Mouse (Mus musculus) intestine, embryonic 15.5 days (tissue): ENCODE data around the gene Ucma. TPM values are rescaled to one million over a fixed set of nuclear protein-coding genes. Genes with fewer than 3 reads are reported as not detected.
A peak's percentile ranks its signal among the peaks of the same experiment; 100 is the strongest.

Experiments used
- ATAC-seq: fragments of 200-750 bp; cut with Nextera tagmentation; 2 replicates; pipeline ENCODE4 v1.8.0; 2017; ENCODE audit warnings: moderate TSS enrichment, moderate library complexity
- H3K27ac ChIP-seq: fragments of 300-500 bp; sonication (generic); 2 replicates; pipeline ENCODE4 v1.5.1; 2015; ENCODE audit warnings: mild to moderate bottlenecking, inconsistent platforms
- H3K27me3 ChIP-seq: fragments of 300-500 bp; sonication (generic); replicated peaks from 2 replicates; pipeline ENCODE4 v1.6.1; 2015; ENCODE audit warnings: inconsistent platforms
- H3K36me3 ChIP-seq: fragments of 300-500 bp; sonication (generic); 2 replicates; pipeline ENCODE4 v1.6.1; 2015; ENCODE audit warnings: inconsistent platforms
- H3K4me1 ChIP-seq: fragments of 300-500 bp; sonication (generic); replicated peaks from 2 replicates; pipeline ENCODE4 v1.6.1; 2015; ENCODE audit warnings: inconsistent platforms
- H3K4me2 ChIP-seq: fragments of 300-500 bp; sonication (generic); replicated peaks from 2 replicates; pipeline ENCODE4 v1.6.1; 2015; ENCODE audit warnings: mild to moderate bottlenecking, inconsistent platforms
- H3K4me3 ChIP-seq: fragments of 300-500 bp; sonication (generic); replicated peaks from 2 replicates; pipeline ENCODE4 v1.5.1; 2015; ENCODE audit warnings: inconsistent platforms
- H3K9ac ChIP-seq: fragments of 300-500 bp; sonication (generic); 2 replicates; pipeline ENCODE4 v1.6.1; 2015; ENCODE audit warnings: inconsistent platforms
- H3K9me3 ChIP-seq: fragments of 300-500 bp; sonication (generic); 2 replicates; pipeline ENCODE4 v1.6.1; 2016; ENCODE audit warnings: inconsistent platforms
- WGBS: fragments of 180-500 bp; shearing (Covaris S2); methylation state at CpG from one replicate; pipeline ENCODE4 v1.1.7; 2015; 5-methylcytosine and 5-hydroxymethylcytosine counted together
- polyA plus RNA-seq: library from polyadenylated mRNA; unstranded; fragments of >200 nt; fragmentation: Nextera tagmentation; extraction: Ambion mirVana; gene quantifications from 2 replicates; pipeline ENCODE4 v1.2.1, GENCODE M21; 2015

Gene Ucma
- polyA plus RNA-seq, 1 experiment from 2014 or later, result not detected

DNA sequence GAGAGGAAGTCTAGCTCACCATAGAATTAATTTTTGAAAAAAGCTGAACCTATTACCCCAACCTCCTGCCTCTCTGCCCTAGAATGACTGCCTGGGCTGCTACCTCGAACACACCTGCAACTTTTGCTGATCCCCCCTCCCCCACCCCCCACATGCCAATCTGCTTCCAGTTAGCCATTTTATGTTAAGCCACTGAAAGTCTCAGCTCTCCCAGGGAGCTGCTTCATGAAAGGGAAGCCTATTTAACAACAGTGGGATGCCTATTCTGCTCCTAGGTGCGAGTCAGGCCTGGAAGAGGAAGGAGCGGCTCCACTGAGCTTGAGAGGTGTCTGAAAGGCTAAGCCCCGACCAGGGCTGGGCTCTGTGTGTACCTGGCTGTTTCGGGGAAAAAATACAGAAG, 8.1 kb downstream of the Ucma start:
- no peak for ATAC-seq

DNA sequence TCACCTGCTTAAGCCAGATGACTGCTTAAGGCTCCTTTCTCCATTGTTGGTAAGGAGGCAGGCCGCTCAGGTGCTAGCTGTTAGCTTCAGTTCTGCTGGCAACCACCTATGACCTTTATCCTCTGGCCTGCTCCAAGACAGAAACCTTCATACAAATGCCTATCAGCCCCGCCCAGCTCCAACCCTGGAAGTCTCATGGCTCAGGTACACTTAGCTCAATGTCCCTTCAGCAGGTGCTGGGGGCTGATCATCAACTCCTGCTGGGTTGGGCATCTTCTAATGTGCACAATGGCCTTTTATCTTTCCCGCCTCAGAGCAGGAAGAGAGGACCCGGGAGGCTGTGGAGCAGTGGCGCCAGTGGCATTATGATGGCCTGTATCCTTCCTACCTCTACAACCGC, 9.1 kb downstream of the Ucma start:
- WGBS, result 78% methylated on average over 6 of the region's 6 CpGs
- H3K9me3 ChIP-seq, result no peaks in the 10 kb centered on the region
- no peak overlapping the region for H3K4me2 ChIP-seq
- H3K4me1 ChIP-seq, result no peaks in the 10 kb centered on the region
- H3K9ac ChIP-seq, result no peak overlapping the region
- no peak overlapping the region for H3K27ac ChIP-seq
- no peak overlapping the region for H3K4me3 ChIP-seq
- no peaks in the 10 kb centered on the region for H3K36me3 ChIP-seq
- H3K27me3 ChIP-seq, result no peaks in the 10 kb centered on the region
- ATAC-seq, result peak; percentile 93

More for the DNA sequence above, 8.1 kb downstream of the Ucma start:
- no peak overlapping the region for H3K9ac ChIP-seq
- H3K27ac ChIP-seq, result no peak overlapping the region
- 34% methylated on average over 5 of the region's 5 CpGs for WGBS
- H3K4me1 ChIP-seq, result no peaks in the 10 kb centered on the region
- H3K27me3 ChIP-seq, result no peaks in the 10 kb centered on the region
- H3K9me3 ChIP-seq, result no peaks in the 10 kb centered on the region
- no peak overlapping the region for H3K4me3 ChIP-seq
- no peaks in the 10 kb centered on the region for H3K36me3 ChIP-seq
- no peak overlapping the region for H3K4me2 ChIP-seq

DNA sequence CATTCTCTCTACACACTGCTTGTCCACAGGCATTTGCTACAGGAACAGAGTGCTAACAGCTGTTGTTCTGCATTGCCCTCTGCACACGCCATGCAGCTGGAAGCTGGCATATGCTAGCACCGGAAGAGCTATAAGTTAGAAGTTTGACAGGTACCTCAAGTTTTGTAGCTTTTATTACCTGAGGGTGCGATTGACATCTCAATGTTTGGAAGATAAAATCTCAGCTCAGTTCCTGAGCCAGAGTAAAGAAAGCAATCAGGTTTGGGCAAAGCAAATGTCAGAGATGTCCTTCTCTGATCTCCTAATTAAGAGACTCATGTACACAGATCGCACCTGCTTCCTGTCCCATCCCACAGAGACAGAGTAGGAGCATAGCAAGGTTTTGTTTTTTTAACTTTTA, 10.9 kb downstream of the Ucma start:
- WGBS, result 71% methylated on average over 4 of the region's 4 CpGs
- H3K27me3 ChIP-seq, result no peaks in the 10 kb centered on the region
- H3K9ac ChIP-seq, result no peak overlapping the region
- no peak overlapping the region for H3K4me3 ChIP-seq
- H3K27ac ChIP-seq, result no peak overlapping the region
- H3K4me1 ChIP-seq, result no peaks in the 10 kb centered on the region
- ATAC-seq, result no peak
- no peak overlapping the region for H3K4me2 ChIP-seq
- no peaks in the 10 kb centered on the region for H3K9me3 ChIP-seq
- 0 out of 2 replicates have a peak, but pooled peaks cover 2% of the 10 kb centered on the region for H3K36me3 ChIP-seq

DNA sequence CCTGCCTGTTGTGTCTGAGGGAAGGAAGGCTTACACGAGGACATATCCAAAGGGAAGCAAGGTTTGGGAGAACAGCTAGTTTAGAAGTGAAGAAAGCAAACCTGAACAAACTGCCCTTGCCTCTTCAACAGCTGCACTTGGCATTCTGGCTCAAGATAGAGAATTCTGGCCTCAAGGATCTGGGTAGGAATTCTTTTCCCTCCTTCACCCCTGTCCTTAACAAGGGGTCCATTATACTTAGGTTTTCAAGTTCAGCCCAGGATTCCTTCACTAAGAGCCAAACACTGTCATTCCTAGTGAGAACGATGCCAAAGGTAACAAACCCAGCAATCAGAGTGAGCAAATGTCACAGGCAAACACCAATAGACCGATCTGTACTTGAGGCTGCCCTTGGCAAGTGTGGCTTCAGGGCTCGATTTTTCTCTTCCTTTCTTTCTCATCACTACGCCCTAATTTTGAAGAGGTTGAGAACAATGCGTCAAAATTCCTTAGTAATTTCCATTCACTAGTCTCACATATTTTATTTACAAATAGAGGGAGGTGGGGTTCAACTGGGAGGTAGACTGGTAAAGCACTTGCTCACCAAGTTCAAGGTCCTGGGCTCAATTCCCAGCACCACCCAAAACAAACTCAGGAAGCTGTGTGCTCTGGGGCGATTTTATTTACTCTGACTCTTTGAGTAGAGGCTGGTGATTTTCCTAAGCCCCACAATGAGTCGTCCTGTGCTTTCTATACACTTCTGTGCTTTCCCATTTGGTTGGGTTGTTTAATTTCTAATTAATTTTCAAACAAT, 11.7 kb downstream of the Ucma start:
- Histone ChIP-seq H3K4me3 (no peak overlapping the region), H3K4me2 (no peak overlapping the region), H3K9ac (no peak overlapping the region), H3K36me3 (peaks cover 5% of the 10 kb centered on the region), H3K9me3 (no peaks in the 10 kb centered on the region), H3K27ac (no peak overlapping the region), H3K4me1 (no peaks in the 10 kb centered on the region), H3K27me3 (no peaks in the 10 kb centered on the region)
- ATAC-seq, result no peak
- 78% methylated on average over 8 of the region's 8 CpGs for WGBS

DNA sequence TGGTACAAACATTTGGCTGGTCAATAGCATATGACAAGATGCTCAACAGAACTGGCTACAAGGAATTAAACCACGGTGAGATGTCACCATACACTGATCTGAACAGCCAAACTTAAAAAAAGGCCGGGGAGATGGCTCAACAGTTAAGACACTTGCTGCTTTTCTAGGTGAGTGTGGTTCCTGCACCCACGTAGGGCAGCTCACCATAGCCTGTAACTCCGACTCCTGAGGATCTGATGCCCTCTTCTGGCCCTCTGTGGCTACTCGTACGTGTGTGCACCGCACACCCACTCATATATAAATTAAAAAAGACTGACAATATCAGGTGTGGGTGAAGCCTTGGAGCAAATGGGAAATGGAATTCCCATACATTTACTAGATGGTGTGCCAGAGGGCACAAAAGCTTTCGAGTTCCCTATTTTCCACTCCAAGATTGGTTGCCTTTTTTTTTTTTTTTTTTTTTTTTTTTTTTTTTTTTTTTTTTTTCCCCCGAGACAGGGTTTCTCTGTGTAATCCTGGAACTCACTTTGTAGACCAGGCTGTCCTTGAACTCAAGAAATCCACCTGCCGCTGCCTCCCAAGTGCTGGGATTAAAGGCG, 13.0 kb downstream of the Ucma start:
- no peak for ATAC-seq
- peaks cover 10% of the 10 kb centered on the region for H3K36me3 ChIP-seq

DNA sequence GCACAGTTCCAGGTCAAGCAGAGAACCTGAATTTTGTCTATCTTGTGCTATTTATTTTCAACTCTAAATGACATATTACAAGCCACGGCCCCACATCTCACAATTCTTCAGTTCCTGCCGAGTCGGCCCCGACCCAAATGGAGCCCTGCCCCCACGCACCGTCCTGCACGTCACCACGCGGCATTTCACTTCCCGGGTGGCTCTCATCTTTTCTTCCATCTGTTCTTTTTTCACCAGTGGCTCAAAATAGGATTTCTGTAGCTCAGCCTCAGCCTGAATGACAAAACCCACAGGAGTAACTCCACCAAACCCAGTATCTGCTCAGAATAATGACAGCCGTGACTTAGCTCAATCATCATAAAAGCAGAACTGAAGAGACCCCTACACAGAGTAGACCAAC, 17.7 kb downstream of the Ucma start:
- ATAC-seq, result no peak
- Histone ChIP-seq H3K9me3 (no peaks in the 10 kb centered on the region), H3K9ac (no peak overlapping the region), H3K4me1 (no peaks in the 10 kb centered on the region), H3K4me2 (no peak overlapping the region), H3K4me3 (no peak overlapping the region), H3K27ac (no peak overlapping the region), H3K36me3 (peaks cover 12% of the 10 kb centered on the region), H3K27me3 (no peaks in the 10 kb centered on the region)
- WGBS, result 93% methylated on average over 11 of the region's 11 CpGs

More for the DNA sequence above, 13.0 kb downstream of the Ucma start:
- 79% methylated on average over 11 of the region's 11 CpGs for WGBS
- Histone ChIP-seq H3K27me3 (no peaks in the 10 kb centered on the region), H3K4me1 (no peaks in the 10 kb centered on the region), H3K9me3 (no peaks in the 10 kb centered on the region), H3K9ac (no peak overlapping the region), H3K4me3 (no peak overlapping the region), H3K27ac (no peak overlapping the region), H3K4me2 (no peak overlapping the region)

DNA sequence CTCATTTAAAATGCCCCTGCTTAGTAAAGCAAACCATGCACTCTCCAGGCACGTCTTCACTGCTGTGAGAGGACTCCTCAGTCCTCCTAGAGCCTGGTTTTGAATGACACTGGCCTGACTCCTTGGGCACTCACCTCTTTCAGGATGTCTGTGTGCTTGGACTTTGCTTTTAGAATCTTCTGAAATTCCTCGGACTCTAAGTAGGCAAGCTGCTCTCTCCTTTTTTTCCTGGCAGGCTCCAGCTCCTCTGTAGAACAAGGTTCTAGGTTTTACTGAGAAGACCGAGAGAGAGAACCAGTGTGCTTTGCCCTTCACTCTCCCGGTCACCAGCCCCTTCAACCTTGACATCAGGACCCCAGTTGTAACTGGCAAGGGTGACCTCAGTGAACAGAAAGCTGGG, 18.5 kb downstream of the Ucma start:
- Histone ChIP-seq H3K4me3 (no peak overlapping the region), H3K27ac (no peak overlapping the region), H3K4me1 (no peaks in the 10 kb centered on the region), H3K27me3 (no peaks in the 10 kb centered on the region), H3K9me3 (no peaks in the 10 kb centered on the region), H3K4me2 (no peak overlapping the region), H3K36me3 (peaks cover 16% of the 10 kb centered on the region), H3K9ac (no peak overlapping the region)
- WGBS, result 92% methylated on average over 4 of the region's 4 CpGs
- no peak for ATAC-seq

DNA sequence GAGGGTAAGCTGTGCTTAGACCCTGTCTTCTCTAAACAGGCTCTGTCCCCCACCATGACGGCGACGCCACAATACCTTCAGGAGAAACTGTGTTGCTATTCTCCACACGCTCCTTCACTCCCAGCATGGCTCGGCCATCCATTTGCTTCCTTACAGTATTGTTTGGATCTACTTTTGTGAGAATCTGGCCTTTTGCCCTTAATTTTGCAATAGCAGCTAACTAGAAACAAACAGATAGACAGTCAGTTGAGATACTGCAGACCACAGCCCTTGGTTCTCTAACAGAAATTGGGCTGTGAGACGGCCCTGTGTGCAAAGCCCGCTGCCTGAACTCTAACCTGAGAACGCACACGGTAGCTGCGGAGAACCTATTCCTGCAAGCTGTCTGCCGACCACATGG, 19.7 kb downstream of the Ucma start:
- Histone ChIP-seq H3K9ac (no peak overlapping the region), H3K4me2 (no peak overlapping the region), H3K4me3 (no peak overlapping the region), H3K9me3 (no peaks in the 10 kb centered on the region), H3K27ac (no peak overlapping the region), H3K27me3 (no peaks in the 10 kb centered on the region), H3K4me1 (no peaks in the 10 kb centered on the region), H3K36me3 (peaks cover 21% of the 10 kb centered on the region)
- 77% methylated on average over 11 of the region's 11 CpGs for WGBS
- ATAC-seq, result no peak

GRCm38 (mm10) chr2:4996421-4996824, 20.5 kb downstream of the Ucma start:
- Histone ChIP-seq H3K9ac (no peak overlapping the region), H3K27ac (no peak overlapping the region), H3K4me3 (no peak overlapping the region), H3K4me1 (no peaks in the 10 kb centered on the region), H3K9me3 (no peaks in the 10 kb centered on the region), H3K36me3 (peaks cover 19% of the 10 kb centered on the region), H3K4me2 (no peak overlapping the region), H3K27me3 (no peaks in the 10 kb centered on the region)
- peak; percentile 92 for ATAC-seq
- WGBS, result 72% methylated on average over 6 of the region's 6 CpGs

DNA sequence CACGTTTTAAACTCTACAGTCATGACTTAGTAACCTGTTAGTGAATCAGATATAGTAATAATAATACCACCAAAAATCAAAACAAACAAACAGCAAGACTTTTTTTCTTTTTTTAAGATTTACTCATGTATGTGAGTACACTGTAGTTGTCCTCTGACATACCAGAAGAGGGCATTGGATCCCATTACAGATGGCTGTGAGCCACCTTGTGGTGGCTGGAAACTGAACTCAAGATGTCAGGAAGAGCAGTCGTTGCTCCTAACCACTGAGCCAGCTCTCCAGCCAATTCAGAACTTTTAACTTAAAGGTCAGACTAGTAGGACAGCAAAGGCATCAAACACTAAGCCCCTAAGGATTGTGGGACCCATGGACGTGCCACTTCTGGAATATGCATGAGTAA, 23.0 kb downstream of the Ucma start:
- WGBS, result 76% methylated on average over 3 of the region's 3 CpGs

GRCm38 (mm10) chr2:5001266-5001665, 25.3 kb downstream of the Ucma start:
- Histone ChIP-seq H3K4me3 (no peak overlapping the region), H3K27ac (no peak overlapping the region), H3K4me2 (no peak overlapping the region), H3K9ac (no peak overlapping the region), H3K27me3 (no peaks in the 10 kb centered on the region), H3K4me1 (0 out of 2 replicates have a peak, but pooled peaks cover 3% of the 10 kb centered on the region), H3K36me3 (peaks cover 27% of the 10 kb centered on the region; the same call in 1 of the 2 replicates), H3K9me3 (no peaks in the 10 kb centered on the region)
- 93% methylated on average over 6 of the region's 6 CpGs for WGBS
- ATAC-seq, result no peak

More for the DNA sequence above, 23.0 kb downstream of the Ucma start:
- Histone ChIP-seq H3K4me2 (no peak overlapping the region), H3K27me3 (no peaks in the 10 kb centered on the region), H3K9me3 (no peaks in the 10 kb centered on the region), H3K27ac (no peak overlapping the region), H3K9ac (no peak overlapping the region), H3K4me3 (no peak overlapping the region), H3K4me1 (0 out of 2 replicates have a peak, but pooled peaks cover 3% of the 10 kb centered on the region), H3K36me3 (peaks cover 17% of the 10 kb centered on the region; the same call in 1 of the 2 replicates)
- ATAC-seq, result no peak

GRCm38 (mm10) chr2:5007107-5007506, 31.2 kb downstream of the Ucma start:
- no peak overlapping the region for H3K4me3 ChIP-seq
- H3K9me3 ChIP-seq, result no peaks in the 10 kb centered on the region
- peaks cover 12% of the 10 kb centered on the region; the same call in 1 of the 2 replicates for H3K36me3 ChIP-seq
- no peak overlapping the region for H3K4me2 ChIP-seq
- peaks cover 9% of the 10 kb centered on the region; the same call in 1 of the 2 replicates for H3K4me1 ChIP-seq
- no peak overlapping the region for H3K27ac ChIP-seq
- WGBS, result 92% methylated on average over 4 of the region's 4 CpGs
- H3K27me3 ChIP-seq, result no peaks in the 10 kb centered on the region
- ATAC-seq, result no peak
- H3K9ac ChIP-seq, result no peak overlapping the region
